Mouse (Mus musculus) heart, postnatal 36 days (tissue): ENCODE results near the gene Bcl11b. TPM values are rescaled to one million over a fixed set of nuclear protein-coding genes. Genes with fewer than 3 reads are reported as not detected.

Experiments used
- total RNA-seq, 2 experiments: library from RNA; stranded (reverse); gene quantifications; 2 replicates each; pipeline ENCODE4 v1.2.3; 2021

Bcl11b gene
- total RNA-seq, 2 experiments from 2014 or later: 0.76 to 0.86 TPM

Other genes starting within 250 kb of the Bcl11b start
- gene Setd3, start 175.7 kb upstream of the Bcl11b start, total RNA-seq: 10 to 100 TPM; 83.9 to 91.6 TPM
- gene Ccnk, start 176.0 kb upstream of the Bcl11b start, total RNA-seq: 10 to 100 TPM; 28.8 to 30.5 TPM